Mouse (Mus musculus) embryo, embryonic 11.5 days (tissue): Measurements from ENCODE around the gene Fuz.

ENCODE experiments used
- DNase-seq: peaks from one replicate; pipeline ENCODE4 v3.0.0-alpha.2; 2012; ENCODE audit warnings: low read depth, low spot score

Gene Fuz

DNA sequence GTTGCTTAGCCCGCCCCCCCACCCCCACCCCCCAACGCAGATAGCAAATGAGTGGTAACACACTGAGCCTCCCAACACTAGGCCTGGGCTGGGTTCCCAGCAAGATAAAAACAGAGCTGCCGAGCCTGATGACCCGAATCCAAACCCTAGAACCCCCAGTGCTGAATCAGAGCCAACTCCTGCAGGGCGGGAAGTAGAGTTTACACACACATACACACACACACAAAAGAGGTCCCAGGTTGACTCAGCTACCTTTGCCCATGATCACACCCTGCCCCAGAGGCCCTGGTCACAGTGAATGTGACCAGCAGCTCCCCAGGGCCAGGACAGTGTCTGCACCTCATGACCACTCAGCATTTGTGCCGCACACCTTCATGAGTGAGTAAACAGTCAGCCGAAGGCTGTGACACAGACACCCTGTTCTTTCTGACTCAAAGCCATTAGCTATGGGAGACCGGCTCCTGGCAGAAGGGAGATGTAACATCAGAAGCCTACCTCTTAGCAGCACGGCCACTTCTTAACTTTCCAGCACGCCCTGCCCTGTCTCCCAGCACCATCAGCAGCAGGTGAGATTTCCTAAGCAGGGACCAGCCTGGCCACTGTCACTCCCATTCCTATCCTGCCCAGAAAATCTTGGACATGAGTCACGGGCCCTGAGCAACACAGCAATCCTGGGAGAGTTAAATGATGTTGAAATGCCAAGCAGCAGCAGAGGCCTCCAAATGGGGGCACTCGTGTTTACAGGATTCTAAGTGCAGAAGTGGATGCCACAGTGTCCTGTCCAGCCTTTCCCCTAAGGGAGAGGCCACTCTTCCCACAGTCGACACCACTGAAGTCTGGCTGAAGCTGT lies 7.4 kb upstream of the Fuz start:
- DNase-seq, result no peak

GRCm38 (mm10) chr7:44890180-44890579 lies 5.7 kb upstream of the Fuz start:
- DNase-seq, result no peak

DNA sequence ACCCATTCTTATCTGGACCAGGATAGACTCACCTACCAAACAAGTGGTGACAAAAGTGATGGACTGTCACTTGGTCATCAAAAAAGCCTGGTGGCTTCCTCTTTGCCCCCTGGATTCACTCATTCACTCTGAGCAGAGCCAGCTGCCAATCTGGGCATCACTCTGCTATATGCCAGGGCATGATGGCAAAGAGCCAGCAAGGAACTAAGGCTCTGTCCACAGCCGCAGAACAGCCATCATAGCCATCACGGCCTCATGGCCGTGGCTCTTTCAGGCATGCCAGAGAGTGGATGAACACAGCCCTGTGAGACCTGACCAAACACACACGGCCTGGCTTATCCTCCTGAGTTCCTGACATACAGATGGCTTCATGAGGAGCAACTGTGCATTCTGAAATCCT lies 5.1 kb upstream of the Fuz start:
- no peak for DNase-seq

GRCm38 (mm10) chr7:44891611-44892010 lies 4.3 kb upstream of the Fuz start:
- no peak for DNase-seq

GRCm38 (mm10) chr7:44892276-44892921 lies 3.5 kb upstream of the Fuz start, which contains the start of gene Med25:
TSS of gene Med25 (minus strand) at chr7:44892712.
- DNase-seq, result peak; percentile 92

DNA sequence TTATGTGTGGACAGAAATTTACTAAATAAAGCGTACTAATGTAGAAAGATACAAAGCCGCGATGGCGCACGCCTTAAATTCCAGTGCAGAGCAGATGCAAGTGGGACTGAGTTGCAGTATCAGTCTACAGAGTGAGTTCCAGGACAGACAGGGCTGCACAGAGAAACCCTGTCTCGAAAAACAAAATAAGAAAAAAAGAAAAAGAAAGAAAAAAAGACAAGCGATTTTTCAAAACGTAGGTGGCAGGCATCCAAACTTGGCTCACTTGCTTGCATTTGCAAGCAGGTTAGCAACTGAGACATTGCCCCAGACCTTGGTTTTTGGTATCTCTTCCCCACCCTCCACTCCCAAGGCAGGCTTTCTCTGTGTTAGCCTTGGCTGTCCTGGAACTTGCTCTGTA lies 2.7 kb upstream of the Fuz start:
- DNase-seq, result no peak

GRCm38 (mm10) chr7:44894175-44894574 lies 1.7 kb upstream of the Fuz start:
- DNase-seq, result no peak

GRCm38 (mm10) chr7:44895206-44895592 lies 680 bp upstream of the Fuz start:
- no peak for DNase-seq

DNA sequence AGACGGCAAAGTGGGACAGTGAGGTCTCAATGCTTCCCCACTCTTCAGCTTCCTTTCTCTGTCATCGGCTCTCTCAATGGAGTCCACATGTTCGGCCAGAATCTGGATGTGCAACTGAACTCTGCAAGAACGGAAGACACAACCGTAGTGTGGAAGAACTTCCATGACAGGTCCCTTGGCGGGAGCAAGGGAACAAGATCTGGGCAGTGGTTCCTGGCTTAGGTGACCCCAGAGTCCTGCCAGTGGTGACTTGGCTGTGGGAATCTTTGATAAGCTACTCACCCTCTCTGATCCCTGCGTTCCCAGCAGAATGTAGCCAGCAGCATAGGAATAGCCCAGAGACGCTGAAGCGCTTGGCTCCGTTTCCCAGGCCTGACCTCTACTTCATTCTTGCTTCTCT lies 620 bp downstream of the Fuz start:
- DNase-seq, result no peak

GRCm38 (mm10) chr7:44898607-44899006 lies 2.7 kb downstream of the Fuz start:
- no peak for DNase-seq

- no peak for DNase-seq
Observed at GRCm38 (mm10) chr7:44900632-44901031, 4.8 kb downstream of the Fuz start.

DNA sequence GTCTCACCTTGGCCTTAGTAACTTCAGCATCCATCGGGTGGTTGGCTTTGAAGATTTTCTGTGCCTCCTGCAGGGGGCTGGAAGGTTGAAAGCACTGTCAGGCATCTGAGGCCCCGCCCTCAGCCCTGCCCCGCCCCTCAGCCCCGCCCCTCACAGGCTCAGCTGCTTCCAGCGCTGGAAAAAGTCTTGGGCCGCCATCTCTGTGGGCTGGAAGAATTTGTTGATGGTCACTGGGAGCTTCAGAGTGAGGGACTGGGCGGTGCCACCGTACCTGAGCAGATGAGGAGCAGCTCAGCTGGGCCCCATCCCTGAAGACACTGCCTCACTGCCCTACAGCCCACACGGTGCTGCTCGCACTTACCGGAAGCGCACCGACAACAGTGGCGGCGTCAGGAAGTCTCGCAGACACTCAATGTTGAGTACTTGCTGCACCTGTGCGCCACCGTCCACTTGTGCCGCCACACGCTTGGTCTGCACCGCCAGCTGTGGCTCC lies 5.4 kb downstream of the Fuz start:
- peak; percentile 49 for DNase-seq

DNA sequence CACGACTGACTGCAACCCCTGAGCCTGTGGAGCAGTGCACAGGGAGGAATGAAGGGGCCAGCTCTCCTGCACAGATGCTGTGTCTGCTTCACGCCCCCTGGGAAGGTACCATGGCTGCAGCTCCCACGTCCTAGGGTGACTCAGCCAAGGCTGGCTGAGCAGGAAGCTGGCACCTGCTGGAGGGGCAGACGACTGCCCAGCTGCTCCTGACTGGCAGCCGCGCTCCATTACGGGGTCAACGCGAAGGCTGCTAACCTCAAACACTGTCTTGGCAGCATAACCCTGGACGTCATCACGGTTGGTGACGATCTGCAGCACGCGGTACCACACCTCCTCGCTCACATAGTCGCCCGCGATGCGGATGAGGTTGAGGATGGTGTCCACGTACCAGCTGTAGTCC lies 9.6 kb downstream of the Fuz start:
- DNase-seq, result no peak

GRCm38 (mm10) chr7:44908706-44909476 lies 13.0 kb downstream of the Fuz start:
- DNase-seq, result no peak

- DNase-seq, result no peak
Observed at GRCm38 (mm10) chr7:44914396-44914795, 18.5 kb downstream of the Fuz start.

- no peak for DNase-seq
Observed at GRCm38 (mm10) chr7:44915314-44915713, 19.4 kb downstream of the Fuz start.

- no peak for DNase-seq
Observed at GRCm38 (mm10) chr7:44916191-44916590, 20.3 kb downstream of the Fuz start.

DNA sequence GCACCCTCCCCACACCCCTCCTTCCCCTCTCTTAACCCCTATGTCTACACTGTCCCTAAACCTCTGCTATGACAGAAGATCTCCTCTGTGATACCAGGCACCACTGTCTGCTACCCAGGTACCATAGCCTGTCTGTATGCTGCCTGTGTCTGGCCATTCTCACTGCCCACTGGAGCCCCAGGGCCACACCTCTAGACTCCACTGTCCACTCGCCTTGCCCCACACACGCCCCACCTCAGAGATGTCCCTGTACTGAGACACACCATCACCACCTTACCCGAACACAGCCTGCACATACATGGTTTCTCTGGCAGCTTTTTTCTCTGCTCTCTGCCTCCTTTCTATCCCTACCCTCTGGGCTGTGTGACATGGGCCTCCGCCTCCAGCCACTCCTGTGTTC lies 21.0 kb downstream of the Fuz start:
- DNase-seq, result no peak

DNA sequence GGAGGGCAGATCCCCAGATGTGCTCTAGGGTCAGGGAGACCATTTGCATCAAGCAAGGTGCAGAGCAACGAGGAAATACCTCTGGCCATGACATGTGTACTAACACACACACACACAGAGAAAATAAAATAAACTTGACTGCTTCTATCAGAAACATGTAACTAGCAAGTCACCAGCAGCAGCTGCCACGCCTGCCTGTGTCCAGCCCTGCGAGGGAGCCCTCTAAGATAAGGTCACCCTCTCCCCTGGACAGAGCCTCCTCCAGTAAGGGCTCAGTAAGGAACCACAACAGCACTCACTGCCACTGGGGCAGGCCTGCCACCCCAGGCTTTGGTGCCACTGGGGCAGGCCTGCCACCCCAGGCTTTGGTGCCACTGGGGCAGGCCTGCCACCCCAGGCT lies 22.3 kb downstream of the Fuz start:
- no peak for DNase-seq

- DNase-seq, result no peak
Observed at GRCm38 (mm10) chr7:44919127-44919526, 23.2 kb downstream of the Fuz start.

DNA sequence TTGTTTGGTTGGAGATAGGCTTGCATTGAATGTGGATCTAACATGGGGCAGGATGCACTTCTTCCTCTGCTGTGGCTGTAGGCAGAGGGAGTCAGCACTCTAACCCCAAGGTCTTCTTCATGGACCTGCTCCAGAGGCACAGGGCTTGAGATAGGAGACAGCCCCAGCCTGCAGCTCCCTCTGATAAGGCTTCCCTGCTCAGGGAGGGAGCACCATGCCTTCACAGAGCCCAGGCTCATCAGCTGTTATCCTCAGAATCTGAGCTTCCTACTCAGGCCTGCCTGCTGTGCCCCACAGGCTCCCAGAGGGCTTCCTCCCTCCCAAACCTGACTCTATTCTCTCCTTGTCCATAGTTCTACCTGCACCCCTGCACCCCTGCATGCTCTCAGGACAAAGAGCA lies 26.7 kb downstream of the Fuz start:
- DNase-seq, result no peak

GRCm38 (mm10) chr7:44925468-44925867 lies 29.6 kb downstream of the Fuz start:
- DNase-seq, result no peak
